Mouse (Mus musculus) hindbrain, embryonic 10.5 days (tissue): Measurements from ENCODE around the gene Hist1h2bp. TPM values are rescaled to one million over a fixed set of nuclear protein-coding genes. Genes with fewer than 3 reads are reported as not detected.
"Not testable (repeated sequence)": the region's sequence is repeated elsewhere in the genome, so short reads cannot be mapped to it uniquely, and the experiment has no call there.

Experiments
- DNase-seq: peaks from one replicate; pipeline ENCODE4 v3.0.0-alpha.2; 2017; ENCODE audit warnings: low spot score
- H3K27ac ChIP-seq: fragments of 300-500 bp; sonication (generic); 2 replicates; pipeline ENCODE4 v1.5.1; 2016; ENCODE audit warnings: mild to moderate bottlenecking, moderate library complexity
- H3K27me3 ChIP-seq: fragments of 300-500 bp; sonication (generic); 2 replicates; pipeline ENCODE4 v1.6.1; 2016; ENCODE audit warnings: mild to moderate bottlenecking; ENCODE audit not compliant: poor library complexity, insufficient read depth, severe bottlenecking
- H3K36me3 ChIP-seq: fragments of 300-500 bp; sonication (generic); 2 replicates; pipeline ENCODE4 v1.6.1; 2016; ENCODE audit warnings: mild to moderate bottlenecking, moderate library complexity
- H3K4me1 ChIP-seq: fragments of 300-500 bp; sonication (generic); replicated peaks from 2 replicates; pipeline ENCODE4 v1.6.1; 2016; ENCODE audit warnings: mild to moderate bottlenecking
- H3K4me3 ChIP-seq: fragments of 300-500 bp; sonication (generic); 2 replicates; pipeline ENCODE4 v1.5.1; 2016; ENCODE audit warnings: mild to moderate bottlenecking, moderate library complexity
- H3K9me3 ChIP-seq: fragments of 300-500 bp; sonication (generic); 2 replicates; pipeline ENCODE4 v1.6.1; 2016; ENCODE audit warnings: mild to moderate bottlenecking, moderate library complexity
- WGBS: fragments of 180-500 bp; shearing (Covaris S2); methylation state at CpG from one replicate; pipeline ENCODE4 v1.1.7; 2016; 5-methylcytosine and 5-hydroxymethylcytosine counted together
- polyA plus RNA-seq: library from polyadenylated mRNA; unstranded; fragments of >200 nt; fragmentation: Nextera tagmentation; extraction: Ambion mirVana; gene quantifications from 2 replicates; pipeline ENCODE4 v1.2.1, GENCODE M21; 2016

Gene Hist1h2bp
- polyA plus RNA-seq, 1 experiment from 2014 or later = 2.4 TPM

DNA sequence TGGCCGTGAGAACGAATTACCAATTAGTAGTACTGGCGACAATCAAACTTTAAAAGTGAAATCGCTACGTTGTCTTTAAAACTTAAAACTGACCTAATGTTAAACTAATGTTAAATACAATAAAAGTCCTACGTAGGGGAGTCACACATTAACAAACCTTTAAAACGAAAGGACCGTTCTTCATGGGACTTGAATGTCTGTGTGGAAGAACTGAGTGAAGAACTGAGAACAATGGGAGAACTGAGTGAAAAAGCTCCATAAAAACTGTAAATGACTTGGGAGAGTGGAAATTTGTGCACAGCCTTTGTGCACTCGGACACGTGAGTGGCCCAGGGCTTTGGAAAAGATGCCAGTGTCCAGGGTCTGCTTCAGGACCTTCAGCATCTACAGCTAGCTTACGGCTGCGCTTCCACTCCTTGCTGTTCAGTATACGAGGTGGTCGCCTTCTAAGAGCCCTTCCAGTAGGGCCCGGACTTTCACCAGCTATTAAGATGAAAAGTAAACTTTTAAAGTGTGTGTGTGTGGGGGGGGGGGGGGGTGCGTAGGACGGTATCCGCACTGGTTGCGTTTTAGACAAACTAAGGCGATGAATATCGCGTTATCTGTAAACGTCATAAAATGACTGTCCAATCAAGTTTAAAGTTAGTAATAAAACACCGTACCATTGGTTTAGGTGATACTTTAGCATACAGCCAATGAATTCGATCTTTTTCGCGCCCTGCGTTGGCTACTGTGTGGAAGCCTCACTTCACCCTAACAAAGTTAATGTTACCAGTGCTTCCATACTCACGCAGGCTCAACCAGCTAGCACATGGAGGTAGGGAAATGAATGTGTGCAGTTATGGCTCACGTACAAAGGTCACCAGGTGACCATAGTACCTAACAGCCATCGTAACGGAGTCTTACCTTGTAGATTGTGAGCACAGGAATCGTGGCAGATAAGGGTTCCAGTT is 8.2 kb upstream of the Hist1h2bp start:
- H3K27me3 ChIP-seq = no peaks in the 10 kb centered on the region
- peaks cover 44% of the 10 kb centered on the region for H3K4me1 ChIP-seq
- WGBS = 8% methylated on average over 33 of the region's 33 CpGs
- peak overlapping the region; percentile 77 for H3K4me3 ChIP-seq
- DNase-seq = peak; percentile 74
- H3K36me3 ChIP-seq = no peaks in the 10 kb centered on the region
- peak overlapping the region; percentile 97 for H3K27ac ChIP-seq
- H3K9me3 ChIP-seq = no peaks in the 10 kb centered on the region

DNA sequence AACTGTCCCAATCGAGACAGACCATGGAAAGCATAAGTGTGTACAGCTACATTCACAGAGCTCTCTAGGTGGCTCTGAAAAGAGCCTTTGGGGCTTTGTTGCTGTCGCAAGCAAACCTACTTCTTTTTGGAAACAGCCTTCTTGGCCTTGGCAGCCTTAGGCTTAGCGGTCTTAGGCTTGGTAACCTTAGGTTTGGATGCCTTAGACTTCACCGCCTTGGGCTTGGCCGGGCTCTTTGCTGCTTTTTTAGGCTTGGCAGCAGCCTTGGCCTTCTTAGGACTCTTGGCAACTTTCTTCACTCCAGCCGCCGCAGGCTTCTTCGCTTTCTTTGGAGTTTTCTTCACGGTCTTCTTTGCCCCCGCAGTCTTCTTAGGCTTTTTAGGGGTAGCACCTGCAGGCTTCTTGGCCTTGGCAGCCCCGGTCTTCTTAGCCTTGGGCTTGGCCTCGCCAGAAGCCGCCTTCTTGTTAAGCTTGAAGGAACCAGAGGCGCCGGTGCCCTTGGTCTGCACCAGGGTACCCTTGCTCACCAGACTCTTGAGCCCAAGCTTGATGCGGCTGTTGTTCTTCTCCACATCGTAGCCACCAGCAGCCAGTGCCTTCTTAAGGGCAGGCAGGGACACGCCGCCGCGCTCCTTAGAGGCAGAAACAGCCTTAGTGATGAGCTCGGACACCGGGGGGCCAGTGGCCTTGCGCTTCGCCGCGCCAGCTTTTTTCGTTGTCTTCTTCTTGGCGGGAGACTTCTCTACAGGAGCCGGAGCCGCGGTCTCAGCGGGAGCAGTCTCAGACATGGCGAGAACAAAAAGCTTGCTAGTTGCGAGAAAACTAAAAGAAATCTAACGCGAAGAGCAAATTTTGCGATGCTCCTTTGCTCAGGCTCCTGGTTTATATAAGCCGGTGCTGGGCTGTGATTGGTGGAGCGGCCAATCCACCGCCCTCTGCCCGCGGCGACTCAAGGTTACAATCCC is 7.2 kb upstream of the Hist1h2bp start, which contains the start of gene Hist1h1b:
Gene Hist1h1b (minus strand): TSS at position 859 of the 965 bp plus-strand sequence.
- under 1% methylated on average over 44 of the region's 44 CpGs for WGBS
- H3K27ac ChIP-seq = peak within 1 kb of the TSS; percentile 97

DNA sequence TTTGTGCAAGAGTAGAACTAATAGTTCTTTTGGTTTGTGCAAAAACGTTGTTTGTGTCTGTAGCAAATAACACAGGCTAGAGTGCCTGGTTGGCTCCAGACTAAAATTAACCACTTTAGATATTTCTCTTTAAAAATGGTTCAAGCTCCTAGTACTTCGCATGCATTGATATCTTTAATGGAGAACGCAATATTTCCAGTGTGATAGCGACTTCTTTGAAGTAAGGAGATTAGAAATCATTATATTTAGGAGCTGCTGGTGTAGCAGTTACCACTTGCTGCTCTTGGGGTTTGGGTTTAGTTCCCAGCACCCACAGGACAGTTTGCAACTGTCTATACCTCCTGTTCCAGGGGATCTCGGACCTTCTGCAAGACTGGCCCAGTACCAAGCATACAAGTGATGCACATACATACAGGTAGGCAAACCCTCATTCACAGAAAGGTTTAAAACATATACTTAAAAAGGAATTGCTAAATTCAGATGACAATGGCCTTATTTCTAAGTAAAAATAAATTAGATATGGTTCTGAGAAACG is 6.2 kb upstream of the Hist1h2bp start:
- Histone ChIP-seq H3K9me3 (no peaks in the 10 kb centered on the region), H3K27ac (peak overlapping the region; percentile 97), H3K27me3 (no peaks in the 10 kb centered on the region), H3K36me3 (no peaks in the 10 kb centered on the region), H3K4me1 (peaks cover 55% of the 10 kb centered on the region), H3K4me3 (peak overlapping the region; percentile 77)
- no peak for DNase-seq
- 45% methylated on average over 6 of the region's 6 CpGs for WGBS

More for the DNA sequence above, 7.2 kb upstream of the Hist1h2bp start, which contains the start of gene Hist1h1b:
- peak; percentile 85 for DNase-seq
- H3K4me3 ChIP-seq = peak within 1 kb of the TSS; percentile 77
- H3K4me1 ChIP-seq = peaks cover 48% of the 10 kb centered on the region
- H3K27me3 ChIP-seq = no peaks in the 10 kb centered on the region
- no peaks in the 10 kb centered on the region for H3K9me3 ChIP-seq
- H3K36me3 ChIP-seq = no peaks in the 10 kb centered on the region

DNA sequence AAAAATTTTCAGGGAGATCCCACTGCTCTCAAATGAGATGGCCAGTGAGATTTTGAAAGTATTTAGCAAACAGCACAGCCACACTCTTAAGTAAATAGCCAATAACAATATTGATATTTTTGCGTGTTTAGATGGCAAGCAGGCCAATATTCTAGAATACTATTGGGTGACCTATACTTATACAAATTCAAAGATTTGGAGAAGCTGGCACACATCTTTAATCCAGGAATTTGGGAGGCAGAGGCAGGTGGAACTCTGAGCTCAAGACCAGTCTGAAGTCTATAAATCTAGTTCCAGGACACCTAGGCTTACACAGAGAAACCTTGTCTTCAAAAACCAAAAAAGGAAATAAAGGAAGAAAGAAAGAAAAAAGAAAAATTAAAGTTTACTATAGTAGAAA is 5.6 kb upstream of the Hist1h2bp start:
- WGBS = 81% methylated on average over 1 of the region's 1 CpGs
- Histone ChIP-seq H3K36me3 (no peaks in the 10 kb centered on the region), H3K4me1 (peaks cover 61% of the 10 kb centered on the region), H3K27me3 (no peaks in the 10 kb centered on the region), H3K9me3 (no peaks in the 10 kb centered on the region), H3K4me3 (peak overlapping the region; percentile 58; the same call in 1 of the 2 replicates), H3K27ac (peak overlapping the region; percentile 97)
- no peak for DNase-seq

DNA sequence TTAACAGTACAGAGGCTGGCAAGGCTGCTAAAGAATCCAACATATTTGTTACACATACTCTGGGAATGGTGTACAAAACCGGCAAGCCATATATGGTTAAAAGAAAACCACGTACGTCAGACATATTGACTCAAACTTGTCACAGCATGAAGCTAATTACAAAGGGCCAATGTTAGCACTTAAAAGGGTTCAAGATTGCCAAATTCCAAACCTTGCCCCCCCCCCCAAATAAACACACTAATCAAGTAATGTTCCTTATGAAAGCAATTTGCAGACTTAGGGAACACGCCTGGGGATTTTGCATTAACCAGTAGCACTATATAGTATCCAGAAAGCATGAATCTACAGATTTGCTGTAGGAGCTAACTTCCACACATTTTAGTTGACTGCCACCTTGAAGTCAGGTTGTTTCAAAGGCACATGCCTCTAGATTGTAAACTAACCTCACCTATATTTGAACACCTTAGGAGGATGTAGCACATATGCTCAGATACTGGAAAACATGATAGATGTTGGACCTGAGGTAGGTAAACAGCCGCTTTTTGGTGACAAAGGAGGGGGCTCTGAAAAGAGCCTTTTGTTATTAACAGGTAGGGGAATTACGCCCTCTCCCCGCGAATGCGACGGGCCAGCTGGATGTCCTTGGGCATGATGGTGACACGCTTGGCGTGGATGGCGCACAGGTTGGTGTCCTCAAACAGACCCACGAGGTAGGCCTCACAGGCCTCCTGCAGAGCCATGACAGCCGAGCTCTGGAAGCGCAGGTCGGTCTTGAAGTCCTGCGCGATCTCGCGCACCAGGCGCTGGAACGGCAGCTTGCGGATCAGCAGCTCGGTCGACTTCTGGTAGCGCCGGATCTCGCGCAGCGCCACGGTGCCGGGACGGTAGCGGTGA is 4.7 kb upstream of the Hist1h2bp start:
- H3K27me3 ChIP-seq, H3K36me3 ChIP-seq, H3K9me3 ChIP-seq: not testable (repeated sequence)
- DNase-seq = peak; percentile 57
- Histone ChIP-seq H3K27ac (peak overlapping the region; percentile 97), H3K4me1 (peaks cover 56% of the 10 kb centered on the region), H3K4me3 (peak overlapping the region; percentile 58)
- 1% methylated on average over 15 of the region's 35 CpGs for WGBS

DNA sequence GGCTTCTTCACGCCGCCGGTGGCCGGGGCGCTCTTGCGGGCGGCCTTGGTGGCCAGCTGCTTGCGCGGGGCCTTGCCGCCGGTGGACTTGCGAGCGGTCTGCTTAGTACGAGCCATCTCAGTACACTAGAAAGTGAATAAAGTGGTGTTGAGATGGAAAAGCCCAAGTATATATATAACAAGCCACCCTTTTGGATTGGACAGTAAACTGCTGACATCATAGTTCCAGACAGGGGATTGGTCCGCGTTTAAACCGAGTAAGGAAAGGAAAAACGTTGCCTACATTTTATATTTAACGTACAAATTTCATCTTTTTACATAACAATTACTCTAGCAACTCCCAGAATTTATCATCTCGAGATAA is 4.0 kb upstream of the Hist1h2bp start, which contains the start of gene Hist1h3i:
Gene Hist1h3i (minus strand): TSS at position 116 of the 363 bp plus-strand sequence.
- Histone ChIP-seq H3K36me3 (no peaks in the 10 kb centered on the region), H3K4me3 (peak within 1 kb of the TSS; percentile 58), H3K27ac (peak within 1 kb of the TSS; percentile 97), H3K9me3 (no peaks in the 10 kb centered on the region), H3K4me1 (peaks cover 58% of the 10 kb centered on the region), H3K27me3 (no peaks in the 10 kb centered on the region)
- under 1% methylated on average over 17 of the region's 20 CpGs for WGBS
- peak; percentile 57 for DNase-seq

DNA sequence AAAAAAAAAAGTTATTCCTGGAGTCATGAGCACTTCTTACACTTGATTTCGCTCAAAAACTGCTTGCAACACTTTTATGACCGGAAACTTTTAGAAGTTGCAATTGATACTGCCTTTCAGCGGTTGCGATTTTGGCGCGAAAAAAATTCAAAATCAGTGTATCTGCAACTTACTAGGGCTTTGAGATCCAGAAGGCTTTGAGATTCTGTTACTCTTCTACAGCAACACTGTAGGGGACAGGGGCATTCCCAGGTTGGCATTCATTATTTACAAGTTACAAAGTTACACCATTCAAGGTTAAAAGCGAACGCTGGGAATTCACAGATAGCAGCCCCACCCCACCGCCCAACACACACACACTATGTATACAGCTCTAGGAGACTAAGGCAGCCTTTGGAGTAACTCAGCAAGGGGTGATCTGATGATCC is 3.5 kb upstream of the Hist1h2bp start:
- H3K36me3 ChIP-seq = no peaks in the 10 kb centered on the region
- peaks cover 59% of the 10 kb centered on the region for H3K4me1 ChIP-seq
- 1% methylated on average over 9 of the region's 9 CpGs for WGBS
- H3K27me3 ChIP-seq = no peaks in the 10 kb centered on the region
- peak; percentile 60 for DNase-seq
- no peaks in the 10 kb centered on the region for H3K9me3 ChIP-seq
- peak overlapping the region; percentile 58 for H3K4me3 ChIP-seq
- H3K27ac ChIP-seq = peak overlapping the region; percentile 95

DNA sequence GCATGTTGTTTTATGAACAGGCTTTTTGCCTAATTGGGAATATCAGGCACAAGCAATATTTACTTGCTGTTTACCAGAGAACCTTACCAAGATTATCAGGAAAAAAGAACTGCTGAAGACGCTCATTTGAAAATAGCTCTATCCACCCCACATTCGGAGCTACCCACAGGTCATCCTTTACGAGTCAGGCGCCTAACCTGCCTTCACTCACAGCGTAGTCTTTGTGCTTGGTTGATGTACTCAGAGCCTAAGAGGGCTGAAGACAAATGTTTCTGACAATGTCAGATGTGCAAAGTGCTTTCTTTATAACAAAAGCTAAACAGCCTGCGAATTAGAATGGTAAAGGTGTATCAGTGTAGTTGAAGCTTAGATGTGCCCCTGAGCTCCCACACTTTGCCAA is 3.0 kb upstream of the Hist1h2bp start:
- DNase-seq = no peak
- Histone ChIP-seq H3K36me3 (no peaks in the 10 kb centered on the region), H3K4me1 (peaks cover 65% of the 10 kb centered on the region), H3K27me3 (no peaks in the 10 kb centered on the region), H3K4me3 (peak overlapping the region; percentile 58), H3K27ac (peak overlapping the region; percentile 95), H3K9me3 (no peaks in the 10 kb centered on the region)
- 22% methylated on average over 6 of the region's 6 CpGs for WGBS

DNA sequence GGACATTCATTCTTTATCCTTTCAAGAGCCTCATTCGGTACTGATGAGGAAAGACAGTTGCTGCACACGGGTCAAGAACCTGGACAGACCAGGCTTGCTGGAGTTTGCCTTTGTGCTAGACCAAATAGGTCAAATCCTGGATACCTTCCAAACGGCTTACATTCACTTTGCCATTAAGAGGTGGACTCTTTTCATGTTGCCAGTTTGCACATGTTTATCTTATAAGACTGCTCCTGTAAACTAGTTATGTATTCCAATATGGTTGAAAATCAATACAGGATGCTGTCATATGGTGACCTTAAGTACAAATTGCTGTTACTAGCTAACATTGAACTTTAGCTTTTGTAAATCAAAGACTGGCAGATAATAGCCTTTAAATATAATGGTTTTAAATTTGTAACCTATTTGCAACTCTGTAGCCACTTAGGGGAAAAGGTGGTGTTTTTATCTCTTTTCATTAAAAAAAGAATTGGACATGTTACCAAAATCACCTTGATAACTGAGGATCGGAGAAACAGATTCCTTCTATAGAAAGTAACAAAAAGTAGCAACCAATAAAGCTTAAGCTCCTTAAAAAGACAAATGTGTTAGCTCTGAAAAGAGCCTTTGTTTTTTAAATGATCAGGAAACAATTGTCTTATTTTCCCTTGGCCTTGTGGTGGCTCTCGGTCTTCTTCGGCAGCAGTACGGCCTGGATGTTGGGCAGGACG is 917 bp upstream of the Hist1h2bp start:
- Histone ChIP-seq H3K4me3 (peak overlapping the region; percentile 51), H3K36me3 (no peaks in the 10 kb centered on the region), H3K9me3 (no peaks in the 10 kb centered on the region), H3K27ac (peak overlapping the region; percentile 91), H3K27me3 (no peaks in the 10 kb centered on the region; the same call in 1 of the 2 replicates), H3K4me1 (peaks cover 57% of the 10 kb centered on the region)
- whole genome bisulfite sequencing = 6% methylated on average over 8 of the region's 8 CpGs
- DNase-seq = peak; percentile 29

DNA sequence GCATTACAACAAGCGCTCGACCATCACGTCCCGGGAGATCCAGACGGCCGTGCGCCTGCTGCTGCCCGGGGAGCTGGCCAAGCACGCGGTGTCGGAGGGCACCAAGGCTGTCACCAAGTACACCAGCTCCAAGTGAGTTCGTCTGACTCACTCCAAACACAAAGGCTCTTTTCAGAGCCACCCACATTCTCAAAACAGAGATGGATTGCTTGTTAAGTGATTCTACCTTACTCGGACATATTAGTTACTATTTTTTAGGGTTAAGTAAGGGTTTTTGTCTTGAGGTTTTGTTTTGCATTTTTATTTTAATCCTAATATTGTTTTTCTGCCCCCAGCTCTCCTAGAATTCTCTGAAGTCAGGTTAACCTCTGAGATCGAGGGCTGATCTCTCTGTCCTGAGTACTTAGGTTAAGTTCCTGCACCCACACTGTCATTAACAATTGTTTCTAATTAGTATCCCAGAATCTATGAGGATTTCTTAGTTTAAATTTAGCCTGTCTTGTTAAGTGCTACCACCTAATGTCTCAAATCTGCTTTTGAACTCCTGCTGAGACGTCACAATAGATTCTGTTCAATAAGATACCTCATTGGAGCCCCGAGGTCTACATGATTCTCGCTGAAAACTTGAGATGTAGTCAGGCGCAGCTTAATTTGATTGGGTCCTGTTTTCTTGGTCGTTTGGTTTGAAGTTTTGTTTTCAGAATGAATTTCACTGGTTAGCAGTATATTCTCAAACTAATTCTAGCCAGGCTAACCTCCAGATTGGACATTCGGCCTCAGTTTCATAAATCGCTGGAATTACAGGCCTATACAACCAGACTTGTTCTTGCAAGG is 716 bp downstream of the Hist1h2bp start:
- no peaks in the 10 kb centered on the region for H3K9me3 ChIP-seq
- H3K27ac ChIP-seq = peak overlapping the region; percentile 88
- H3K4me1 ChIP-seq = peaks cover 48% of the 10 kb centered on the region
- 13% methylated on average over 17 of the region's 21 CpGs for WGBS
- H3K27me3 ChIP-seq = no peaks in the 10 kb centered on the region; the same call in 1 of the 2 replicates
- no peaks in the 10 kb centered on the region for H3K36me3 ChIP-seq
- H3K4me3 ChIP-seq = peak overlapping the region; percentile 45
- DNase-seq = no peak
